Mouse (Mus musculus) lung, embryonic 14.5 days (tissue): ENCODE results near the gene Rgl2. TPM values are rescaled to one million over a fixed set of nuclear protein-coding genes. Genes with fewer than 3 reads are reported as not detected.
A peak's percentile ranks its signal among the peaks of the same experiment; 100 is the strongest.
"Not testable (repeated sequence)": the region's sequence is repeated elsewhere in the genome, so short reads cannot be mapped to it uniquely, and the experiment has no call there.

Source experiments
- ATAC-seq: fragments of 200-750 bp; cut with Nextera tagmentation; 2 replicates; pipeline ENCODE4 v1.8.0; 2017; ENCODE audit warnings: mild to moderate bottlenecking, moderate TSS enrichment, moderate library complexity; ENCODE audit not compliant: insufficient read depth
- DNase-seq: peaks from one replicate; pipeline ENCODE4 v3.0.0-alpha.2; 2015
- H3K27ac ChIP-seq: fragments of 300-500 bp; sonication (generic); 2 replicates; pipeline ENCODE4 v1.5.1; 2014; ENCODE audit warnings: low read depth, mild to moderate bottlenecking, moderate library complexity
- H3K27me3 ChIP-seq: fragments of 300-500 bp; sonication (generic); 2 replicates; pipeline ENCODE4 v1.6.1; 2014; ENCODE audit warnings: low read length, control low read depth; ENCODE audit not compliant: insufficient read depth
- H3K36me3 ChIP-seq: fragments of 300-500 bp; sonication (generic); 2 replicates; pipeline ENCODE4 v1.6.1; 2014; ENCODE audit warnings: control low read depth; ENCODE audit not compliant: insufficient read depth
- H3K4me1 ChIP-seq: fragments of 300-500 bp; sonication (generic); 2 replicates; pipeline ENCODE4 v1.6.1; 2014; ENCODE audit warnings: antibody characterized with exemption, control low read depth; ENCODE audit not compliant: insufficient read depth
- H3K4me2 ChIP-seq: fragments of 300-500 bp; sonication (generic); 2 replicates; pipeline ENCODE4 v1.6.1; 2014; ENCODE audit warnings: mild to moderate bottlenecking
- H3K4me3 ChIP-seq: fragments of 300-500 bp; sonication (generic); 2 replicates; pipeline ENCODE4 v1.5.1; 2014; ENCODE audit warnings: low read depth, low read length
- H3K9ac ChIP-seq: fragments of 300-500 bp; sonication (generic); 2 replicates; pipeline ENCODE4 v1.6.1; 2014
- H3K9me3 ChIP-seq: fragments of 300-500 bp; sonication (generic); 2 replicates; pipeline ENCODE4 v1.6.1; 2016; ENCODE audit warnings: low read depth, low read length, control low read depth
- CTCF ChIP-seq: IDR thresholded peaks from 2 replicates; pipeline ENCODE4 v1.5.1; 2016; ENCODE audit warnings: antibody characterized with exemption, low read depth
- WGBS: fragments of 180-500 bp; shearing (Covaris S2); extraction: QIAGEN DNeasy Blood & Tissue Kit; methylation state at CpG from one replicate; pipeline ENCODE4 v1.1.7; 2014; 5-methylcytosine and 5-hydroxymethylcytosine counted together
- microRNA-seq: library from miRNA; unstranded; fragments of <30 nt; microRNA quantifications from one replicate; pipeline ENCODE4, GENCODE M21; 2016; ENCODE audit warnings: borderline number of aligned reads
- polyA plus RNA-seq: library from polyadenylated mRNA; unstranded; fragments of >200 nt; fragmentation: Nextera tagmentation; extraction: Ambion mirVana; gene quantifications from 2 replicates; pipeline ENCODE4 v1.2.1, GENCODE M21; 2014

Gene Rgl2
- polyA plus RNA-seq, 1 experiment from 2014 or later, result 49.1 TPM

DNA sequence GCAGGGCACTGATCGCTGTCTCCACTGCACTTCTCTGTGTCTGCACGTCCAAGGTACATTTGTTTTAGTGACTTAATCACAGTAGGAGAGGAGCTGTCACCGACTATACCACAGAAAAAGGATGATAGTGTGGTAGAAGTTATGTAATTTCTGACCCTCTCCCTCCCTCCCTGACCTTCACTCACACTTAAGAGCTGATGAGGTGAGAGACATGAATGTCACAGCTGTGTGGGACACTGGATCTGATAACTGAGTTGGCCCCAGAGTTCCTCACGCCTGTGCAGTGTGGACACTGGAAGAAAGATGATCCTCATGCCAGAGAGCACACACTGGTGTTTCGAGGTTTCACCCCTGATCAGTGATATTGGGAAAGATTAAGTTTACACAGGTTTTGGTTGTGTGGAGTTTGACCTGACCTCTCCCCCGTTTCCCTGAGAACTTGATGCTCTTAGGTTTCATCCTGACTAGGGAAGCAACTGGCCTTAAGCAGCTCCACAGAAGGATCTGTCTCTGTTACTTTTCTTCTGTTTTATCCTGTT is 50.2 kb downstream of the Rgl2 start:
- WGBS, result 37% methylated on average over 6 of the region's 6 CpGs
- H3K9me3 ChIP-seq, result no peaks in the 10 kb centered on the region
- no peak for TF ChIP-seq CTCF
- no peak for ATAC-seq
- H3K27me3 ChIP-seq, result peaks cover 42% of the 10 kb centered on the region
- peaks cover 5% of the 10 kb centered on the region; the same call in 1 of the 2 replicates for H3K4me1 ChIP-seq
- no peak overlapping the region for H3K4me3 ChIP-seq
- H3K27ac ChIP-seq, result no peak overlapping the region
- H3K4me2 ChIP-seq, result no peak overlapping the region
- no peaks in the 10 kb centered on the region for H3K36me3 ChIP-seq
- DNase-seq, result peak; percentile 32
- H3K9ac ChIP-seq, result no peak overlapping the region

DNA sequence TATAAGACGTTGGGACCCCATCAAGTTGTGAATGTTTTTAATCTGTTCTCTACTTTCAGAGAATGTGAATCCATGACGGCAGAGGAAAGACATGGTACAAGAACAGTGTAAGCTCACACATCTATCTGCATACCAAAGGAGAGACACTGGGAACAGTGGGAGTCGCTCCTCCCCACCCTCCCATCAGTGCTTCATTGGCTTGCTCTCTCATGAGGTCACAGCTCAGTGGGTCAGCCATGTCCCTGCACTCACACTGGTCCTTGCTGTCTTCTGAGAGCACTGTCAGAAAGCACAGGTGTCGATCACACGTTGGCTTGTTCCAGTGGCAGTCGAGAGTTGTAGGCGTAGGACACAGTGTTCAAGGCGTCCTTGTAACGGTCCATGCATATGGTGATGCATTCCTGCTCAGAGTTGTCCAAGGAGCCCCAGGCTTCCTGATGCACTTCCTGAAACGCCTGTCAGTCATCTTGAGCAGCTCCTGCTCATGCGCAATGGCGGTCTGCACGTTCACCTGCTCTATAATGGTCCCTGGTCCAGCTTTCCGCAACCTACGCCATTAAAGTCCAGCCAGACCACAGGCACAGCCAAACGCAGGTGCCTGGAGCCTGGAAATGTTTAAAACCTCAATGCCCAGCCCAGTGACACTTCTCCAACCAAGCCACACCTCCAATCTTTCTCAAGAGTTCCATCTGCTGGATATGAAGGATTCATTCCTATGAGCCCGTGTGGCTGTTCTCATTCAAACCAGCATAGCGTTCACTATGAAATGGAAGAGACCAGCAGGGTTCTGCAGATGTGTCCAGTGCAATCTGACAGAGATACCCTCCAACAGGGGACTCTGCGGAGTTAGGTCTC is 51.1 kb downstream of the Rgl2 start:
- WGBS, result 70% methylated on average over 19 of the region's 19 CpGs
- H3K4me1 ChIP-seq, result peaks cover 5% of the 10 kb centered on the region; the same call in 1 of the 2 replicates
- peaks cover 42% of the 10 kb centered on the region for H3K27me3 ChIP-seq
- no peaks in the 10 kb centered on the region for H3K36me3 ChIP-seq
- no peak for DNase-seq
- peak overlapping the region; percentile 64 for H3K4me2 ChIP-seq
- no peak overlapping the region for H3K9ac ChIP-seq
- peak; percentile 4; the same call in 1 of the 2 replicates for ATAC-seq
- TF ChIP-seq CTCF, result 0 out of 2 replicates have a peak, but pooled peaks have one; percentile 7
- H3K9me3 ChIP-seq, result no peaks in the 10 kb centered on the region
- H3K27ac ChIP-seq, result peak overlapping the region; percentile 18; the same call in 1 of the 2 replicates
- 0 out of 2 replicates have a peak overlapping the region, but pooled peaks have one; percentile 44 for H3K4me3 ChIP-seq

DNA sequence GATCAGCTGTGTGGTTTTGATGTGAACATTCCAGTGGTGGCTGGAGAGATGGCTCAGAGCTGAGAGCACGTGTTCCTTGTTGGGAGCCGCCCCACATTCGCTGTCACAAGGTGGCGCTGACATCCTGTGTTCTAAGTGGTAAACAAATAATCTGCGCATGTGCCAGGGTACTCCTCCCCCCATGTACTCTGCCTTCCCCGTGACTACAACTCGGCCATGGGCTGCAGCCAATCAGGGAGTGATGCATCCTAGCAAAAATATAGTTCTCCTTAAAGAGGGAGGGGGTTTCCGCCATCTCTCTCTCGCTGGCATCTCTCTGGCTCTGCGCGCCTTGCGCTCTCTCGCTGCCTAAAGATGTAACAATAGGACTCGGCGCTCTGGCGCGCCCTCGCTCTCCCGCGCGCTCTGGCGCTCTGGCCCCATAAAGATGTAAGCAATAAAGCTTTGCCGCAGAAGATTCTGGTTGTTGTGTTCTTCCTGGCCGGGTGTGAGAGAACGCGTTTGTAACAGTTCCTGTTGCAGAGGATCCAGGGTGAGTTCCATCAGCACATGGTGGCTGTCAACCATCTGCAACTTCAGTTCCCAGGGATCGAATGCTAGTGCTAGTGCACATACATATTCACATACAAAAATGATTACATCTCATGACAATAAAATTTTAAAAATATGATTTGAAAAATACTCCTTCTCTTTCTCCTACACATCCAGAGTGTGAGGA is 52.0 kb downstream of the Rgl2 start:
- DNase-seq (peak; percentile 98), ATAC-seq (peak; percentile 92)
- TF ChIP-seq CTCF, result peak; percentile 55
- peak overlapping the region; percentile 64 for H3K4me2 ChIP-seq
- H3K9ac ChIP-seq, result peak overlapping the region; percentile 52
- peak overlapping the region; percentile 44 for H3K4me3 ChIP-seq
- H3K36me3 ChIP-seq, H3K4me1 ChIP-seq, H3K9me3 ChIP-seq: not testable (repeated sequence)
- peaks cover 42% of the 10 kb centered on the region for H3K27me3 ChIP-seq
- WGBS, result under 1% methylated on average over 27 of the region's 27 CpGs
- peak overlapping the region; percentile 79; the same call in 1 of the 2 replicates for H3K27ac ChIP-seq

DNA sequence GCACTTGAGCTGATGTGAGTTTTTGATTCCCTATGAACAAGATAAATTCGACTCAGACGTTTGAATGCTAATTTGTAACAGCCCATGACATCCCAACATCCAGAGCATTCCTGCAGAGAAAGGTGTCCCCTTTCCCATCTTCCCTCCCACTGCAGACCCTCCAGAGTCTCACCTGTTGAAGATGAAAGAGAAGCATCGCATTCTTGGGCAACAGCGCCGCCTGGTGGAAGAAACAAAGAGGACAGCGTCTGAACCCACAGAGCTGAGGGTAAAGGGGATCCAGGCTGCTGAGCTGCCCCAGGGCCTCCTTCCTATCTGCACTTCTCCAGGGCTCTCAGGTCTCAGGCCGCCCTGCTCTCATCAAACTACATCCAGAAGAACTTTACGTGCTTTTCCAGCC is 52.8 kb downstream of the Rgl2 start:
- not testable (repeated sequence) for ATAC-seq, H3K36me3 ChIP-seq, H3K9ac ChIP-seq, H3K9me3 ChIP-seq, H3K4me1 ChIP-seq, H3K27ac ChIP-seq
- peak; percentile 89 for TF ChIP-seq CTCF
- peak; percentile 67 for DNase-seq
- Histone ChIP-seq H3K27me3 (peaks cover 35% of the 10 kb centered on the region), H3K4me2 (peak overlapping the region; percentile 64), H3K4me3 (0 out of 2 replicates have a peak overlapping the region, but pooled peaks have one; percentile 44)
- WGBS, result 6% methylated on average over 8 of the region's 8 CpGs

Small RNA genes lying within 50 kb of the gene (microRNA-seq; reads per million reads assigned to microRNA genes)
- not detected for gene Gm27740

Other genes with a start within 250 kb of the Rgl2 start
- 407 and 411 TPM in 2 replicates for gene Hnrnpm, start 242.7 kb upstream of the Rgl2 start, polyA plus RNA-seq
- gene March2, start 210.9 kb upstream of the Rgl2 start, polyA plus RNA-seq, result 45.3 and 46.4 TPM in 2 replicates
- gene Rab11b, start 169.0 kb upstream of the Rgl2 start, polyA plus RNA-seq, result 241 and 278 TPM in 2 replicates
- gene Angptl4, start 147.7 kb upstream of the Rgl2 start, polyA plus RNA-seq, result 31.9 and 35.4 TPM in 2 replicates
- gene Kank3, start 119.0 kb upstream of the Rgl2 start, polyA plus RNA-seq, result 65.1 and 65.4 TPM in 2 replicates
- gene Rps28, start 105.0 kb upstream of the Rgl2 start, polyA plus RNA-seq, result 1,180 and 1,276 TPM in 2 replicates
- gene Ndufa7, start 105.0 kb upstream of the Rgl2 start, polyA plus RNA-seq, result 470 and 474 TPM in 2 replicates
- gene Cd320, start 86.5 kb upstream of the Rgl2 start, polyA plus RNA-seq, result 71.1 and 76.3 TPM in 2 replicates
- not detected in 2 replicates for gene Gm7029, start 55.7 kb upstream of the Rgl2 start, polyA plus RNA-seq
- 8.3 and 9.3 TPM in 2 replicates for gene Kifc1, start 38.9 kb upstream of the Rgl2 start, polyA plus RNA-seq
- 0.32 TPM in 1 of 2 replicates, not detected in the other for gene Platr17, start 24.4 kb upstream of the Rgl2 start, polyA plus RNA-seq
- gene Daxx, start 20.1 kb upstream of the Rgl2 start, polyA plus RNA-seq, result 39.3 and 47.1 TPM in 2 replicates
- gene Tapbp, start 13.6 kb upstream of the Rgl2 start, polyA plus RNA-seq, result 30.1 and 31.4 TPM in 2 replicates
- 11.1 and 13.2 TPM in 2 replicates for gene Zbtb22, start 13.6 kb upstream of the Rgl2 start, polyA plus RNA-seq
- gene Pfdn6, start 10.8 kb downstream of the Rgl2 start, polyA plus RNA-seq, result 142 and 145 TPM in 2 replicates
- gene Wdr46, start 11.1 kb downstream of the Rgl2 start, polyA plus RNA-seq, result 29.5 and 37.2 TPM in 2 replicates
- 2.3 and 2.6 TPM in 2 replicates for gene B3galt4, start 21.9 kb downstream of the Rgl2 start, polyA plus RNA-seq
- 34.2 and 34.8 TPM in 2 replicates for gene Vps52, start 26.3 kb downstream of the Rgl2 start, polyA plus RNA-seq
- 2,038 and 2,085 TPM in 2 replicates for gene Rps18, start 26.5 kb downstream of the Rgl2 start, polyA plus RNA-seq
- gene H2-K1, start 70.8 kb downstream of the Rgl2 start, polyA plus RNA-seq, result 24.4 and 32.9 TPM in 2 replicates
- gene Ring1, start 95.1 kb downstream of the Rgl2 start, polyA plus RNA-seq, result 5.6 and 6.6 TPM in 2 replicates
- gene H2-Ke6, start 98.5 kb downstream of the Rgl2 start, polyA plus RNA-seq, result 35.9 and 40.6 TPM in 2 replicates
- 102 and 105 TPM in 2 replicates for gene Slc39a7, start 102.1 kb downstream of the Rgl2 start, polyA plus RNA-seq
- gene Rxrb, start 102.3 kb downstream of the Rgl2 start, polyA plus RNA-seq, result 30.3 and 35.3 TPM in 2 replicates
- 4.3 and 5.0 TPM in 2 replicates for gene Col11a2, start 109.9 kb downstream of the Rgl2 start, polyA plus RNA-seq
- 0.26 TPM in 1 of 2 replicates, not detected in the other for gene H2-Oa, start 162.8 kb downstream of the Rgl2 start, polyA plus RNA-seq
- 9.8 and 15.5 TPM in 2 replicates for gene H2-DMa, start 190.0 kb downstream of the Rgl2 start, polyA plus RNA-seq
- 153 TPM in 2 replicates for gene Brd2, start 193.1 kb downstream of the Rgl2 start, polyA plus RNA-seq
- 0.91 and 1.1 TPM in 2 replicates for gene H2-DMb2, start 213.8 kb downstream of the Rgl2 start, polyA plus RNA-seq
- gene H2-DMb1, start 223.5 kb downstream of the Rgl2 start, polyA plus RNA-seq, result 1.1 TPM in 2 replicates